Mouse (Mus musculus) frontal cortex, adult 2 months (tissue): ENCODE data around the gene Ankrd39. TPM values are rescaled to one million over a fixed set of nuclear protein-coding genes. Genes with fewer than 3 reads are reported as not detected.

Experiments used
- DNase-seq, 2 experiments: peaks; one replicate each; pipeline ENCODE4 v3.0.0; 2022; ENCODE audit warnings: low spot score in 1 of 2; ENCODE audit errors: extremely low spot score in 1 of 2
- polyA plus RNA-seq: library from polyadenylated mRNA; depleted of rRNA; stranded (reverse); fragments of >200 nt; gene quantifications from 2 replicates; pipeline ENCODE4 v1.2.3, GENCODE M21; 2012

The Ankrd39 gene
- polyA plus RNA-seq, 1 experiment: 17.7 TPM

DNA sequence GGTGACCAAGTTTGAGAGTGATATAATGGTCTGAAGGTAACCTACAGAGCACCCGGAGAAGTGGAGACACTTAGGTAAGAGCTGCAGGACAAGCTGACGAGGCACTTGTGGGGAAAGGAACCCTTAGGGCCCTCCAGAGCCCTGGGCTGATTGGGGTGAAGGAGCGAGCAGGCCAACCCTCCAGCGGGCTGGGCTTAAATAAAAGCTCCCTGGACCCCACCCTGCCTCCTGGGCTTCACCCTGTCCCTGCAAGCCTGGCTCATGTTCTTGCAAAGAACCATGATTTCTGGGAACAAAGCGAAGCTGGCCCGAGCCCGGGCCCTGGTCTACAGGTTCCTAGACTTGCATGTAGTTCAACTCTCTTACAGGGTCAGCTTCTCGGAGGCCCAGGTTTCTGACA is 26.3 kb upstream of the Ankrd39 start:
- no peak for DNase-seq

DNA sequence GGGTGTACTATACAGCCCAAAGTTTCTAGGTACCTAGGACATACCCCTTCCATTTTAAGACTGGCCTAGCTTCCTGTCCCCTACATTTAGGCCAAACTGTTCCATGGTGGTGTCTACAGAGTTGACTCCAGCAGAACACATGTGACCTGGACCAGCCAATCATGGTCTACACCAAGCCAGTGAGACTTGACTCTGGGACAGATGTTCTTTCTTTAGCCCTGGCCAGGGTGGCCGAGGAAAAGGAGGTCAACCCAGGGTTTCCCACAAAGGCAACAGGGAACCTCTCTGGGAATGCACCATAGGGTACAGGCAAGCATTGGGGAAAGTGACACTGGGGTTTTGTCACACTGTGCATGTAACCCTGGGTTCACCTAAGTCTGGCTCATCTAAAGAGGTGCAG is 25.5 kb upstream of the Ankrd39 start:
- no peak for DNase-seq

DNA sequence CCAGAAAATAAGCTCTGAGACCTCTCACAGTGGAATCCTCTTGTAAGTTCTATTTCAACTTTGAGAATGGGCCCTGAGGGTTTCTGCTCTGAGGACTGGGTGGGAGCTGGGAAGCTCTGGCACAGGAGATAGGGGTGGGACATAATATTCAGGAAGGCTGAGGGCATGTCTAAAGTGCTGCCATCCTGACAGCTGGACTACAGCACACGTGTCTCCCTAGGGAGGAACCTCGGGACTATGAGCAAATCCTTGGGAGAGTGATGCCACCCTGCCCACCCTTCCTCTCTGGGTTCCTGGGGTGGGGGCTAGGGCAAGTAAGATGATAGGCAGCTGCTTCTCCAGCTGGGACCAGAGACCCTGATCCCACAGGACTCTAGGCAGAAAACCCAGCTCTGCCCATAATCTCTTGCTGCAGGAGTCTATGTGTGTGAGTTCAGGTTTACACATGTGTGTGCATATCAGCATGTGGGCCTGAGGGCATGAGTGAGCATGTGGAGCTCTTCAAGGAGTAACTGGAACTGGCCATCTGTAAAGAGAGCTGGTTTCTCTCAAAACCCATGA is 25.0 kb upstream of the Ankrd39 start:
- no peak for DNase-seq

DNA sequence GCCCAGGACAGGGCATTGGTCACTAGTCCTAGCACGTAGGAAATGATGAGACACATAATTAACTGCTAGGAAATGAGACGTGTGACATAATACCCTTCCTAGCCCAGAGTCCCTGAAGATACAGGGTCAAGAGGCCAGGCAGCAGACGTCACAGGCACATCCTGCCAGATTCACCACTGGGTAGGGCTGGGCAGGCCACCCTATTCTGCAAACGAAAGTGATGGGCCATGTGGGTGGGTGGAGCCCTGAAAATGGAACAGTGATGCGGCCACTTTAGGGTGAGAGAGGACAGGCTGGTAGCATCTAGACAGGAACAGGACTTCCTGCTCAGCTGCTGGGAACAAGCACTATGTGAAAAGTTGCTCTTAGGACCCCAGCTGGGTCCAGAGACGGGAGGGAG is 24.4 kb upstream of the Ankrd39 start:
- no peak for DNase-seq

DNA sequence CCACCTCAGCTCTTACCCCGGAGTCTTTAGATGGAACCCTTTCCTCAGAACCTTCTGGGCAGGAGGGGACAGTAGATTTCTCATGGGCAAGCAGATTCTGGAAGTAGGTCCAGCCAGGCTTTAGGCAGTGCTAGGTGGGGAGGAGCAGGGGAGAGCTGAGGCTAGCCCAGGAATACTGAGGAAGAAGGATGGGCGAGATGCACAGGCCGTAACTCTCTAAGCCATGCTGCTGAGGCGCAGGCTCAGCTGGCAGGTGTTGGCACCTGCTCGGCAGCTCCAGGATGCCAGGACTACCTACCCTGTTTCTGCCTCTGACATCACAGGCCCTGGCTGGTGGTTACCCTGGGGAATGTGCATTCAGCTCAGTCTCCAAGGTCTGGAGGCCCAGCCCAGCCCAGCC is 23.1 kb upstream of the Ankrd39 start:
- DNase-seq: no peak

DNA sequence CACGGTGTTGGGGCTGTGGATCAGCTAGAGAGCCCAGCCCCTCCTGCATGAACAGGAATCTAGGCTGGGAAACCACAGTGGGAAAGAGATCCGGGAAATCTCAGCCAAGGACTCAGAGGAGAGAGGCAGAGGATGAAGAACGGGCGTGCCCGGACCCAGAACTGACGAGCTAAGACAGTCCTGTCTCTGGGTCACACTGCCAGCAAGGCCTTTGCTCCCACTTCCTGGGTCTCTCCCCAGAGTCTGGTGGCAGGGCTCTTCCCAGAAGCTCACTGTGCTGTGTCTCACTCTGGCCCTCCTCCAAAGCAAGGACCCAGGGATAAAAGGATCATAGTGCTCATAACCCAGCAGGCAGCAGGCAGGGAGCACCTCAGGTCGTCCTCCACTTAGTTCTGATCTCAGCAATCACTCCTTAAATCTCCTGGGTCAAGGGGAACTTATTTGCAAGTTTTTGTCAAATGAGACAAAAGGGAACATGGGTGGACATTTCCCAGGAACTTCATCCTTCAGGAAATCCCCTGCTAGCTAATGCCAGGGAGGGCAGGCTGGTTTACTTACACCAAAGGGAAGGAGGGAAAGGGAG is 22.5 kb upstream of the Ankrd39 start:
- DNase-seq: no peak

DNA sequence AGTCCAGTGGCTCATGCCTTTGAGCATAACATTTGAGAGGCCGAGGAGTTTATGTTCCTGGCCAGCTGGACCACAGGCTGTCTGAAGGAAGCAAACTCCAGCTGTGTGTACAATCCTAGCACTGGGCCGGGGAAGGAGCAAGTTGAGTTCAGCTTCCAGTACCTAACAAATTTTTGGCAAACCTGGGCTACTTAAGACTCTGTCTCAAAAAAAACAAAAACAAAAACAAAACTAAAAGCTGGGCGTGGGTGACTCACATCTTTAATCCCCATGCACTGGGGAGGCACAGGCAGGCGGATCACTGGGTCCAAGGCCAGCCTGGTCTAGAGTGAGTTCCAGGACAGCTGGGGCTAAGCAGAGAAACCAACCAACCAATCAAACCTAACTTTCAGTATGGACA is 21.5 kb upstream of the Ankrd39 start:
- no peak for DNase-seq

DNA sequence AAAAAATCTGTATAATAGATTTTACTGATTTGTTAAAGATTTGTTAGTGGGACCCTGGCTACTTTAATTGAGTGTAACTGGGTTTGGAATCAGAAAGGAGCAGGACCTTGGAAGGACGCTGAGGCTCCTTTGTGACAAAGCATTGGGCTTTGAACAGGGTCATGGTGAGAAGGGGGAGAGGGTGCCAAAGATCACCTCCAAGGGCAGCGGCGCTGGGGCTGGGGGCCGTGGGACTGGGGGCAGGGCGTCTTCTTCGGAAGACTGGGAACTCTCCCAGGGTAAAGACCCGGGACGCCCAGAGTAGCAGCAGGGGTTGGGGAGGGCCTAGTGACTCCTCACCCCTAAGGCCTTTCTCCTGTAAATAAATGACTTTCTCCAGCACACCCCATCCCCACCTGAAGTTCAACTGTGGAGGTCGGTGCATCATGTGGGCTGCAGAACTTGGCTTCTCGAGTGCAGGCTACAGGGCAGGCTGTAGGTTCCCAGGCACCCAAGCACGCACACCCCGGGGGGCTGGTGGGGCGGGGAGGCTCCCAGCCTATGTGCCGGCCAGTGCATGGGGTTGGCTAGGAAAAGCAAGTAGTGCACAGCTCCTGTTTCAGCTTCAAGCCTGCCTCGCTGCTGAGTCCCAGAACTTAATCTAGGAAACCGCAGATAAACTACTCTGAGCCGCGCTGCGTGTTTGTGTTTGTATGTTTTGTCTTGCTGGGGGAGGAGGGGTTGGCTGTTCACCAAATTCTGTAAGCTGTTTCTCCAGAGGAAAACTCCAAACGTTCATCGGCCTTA is 20.8 kb upstream of the Ankrd39 start:
- no peak for DNase-seq

DNA sequence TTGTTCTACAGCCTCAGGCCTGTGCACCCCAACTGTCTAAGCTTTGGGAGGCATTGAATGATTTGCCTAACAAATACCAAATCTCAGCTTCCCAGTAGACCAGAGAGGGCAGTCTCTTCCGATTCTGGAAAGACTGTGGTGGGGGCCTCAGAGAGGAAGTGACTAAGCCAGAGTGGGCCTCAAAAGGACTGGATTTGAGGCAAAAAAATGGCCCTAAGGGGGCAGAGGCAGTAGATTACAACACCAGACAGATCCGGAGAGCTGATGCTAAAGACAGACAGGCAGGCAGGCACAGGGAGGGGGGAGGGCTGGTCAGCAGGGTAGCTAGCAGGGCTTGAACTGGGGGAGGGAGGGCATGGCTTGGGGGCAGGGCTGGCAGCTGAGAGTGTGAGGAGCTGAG is 19.2 kb upstream of the Ankrd39 start:
- DNase-seq: no peak

DNA sequence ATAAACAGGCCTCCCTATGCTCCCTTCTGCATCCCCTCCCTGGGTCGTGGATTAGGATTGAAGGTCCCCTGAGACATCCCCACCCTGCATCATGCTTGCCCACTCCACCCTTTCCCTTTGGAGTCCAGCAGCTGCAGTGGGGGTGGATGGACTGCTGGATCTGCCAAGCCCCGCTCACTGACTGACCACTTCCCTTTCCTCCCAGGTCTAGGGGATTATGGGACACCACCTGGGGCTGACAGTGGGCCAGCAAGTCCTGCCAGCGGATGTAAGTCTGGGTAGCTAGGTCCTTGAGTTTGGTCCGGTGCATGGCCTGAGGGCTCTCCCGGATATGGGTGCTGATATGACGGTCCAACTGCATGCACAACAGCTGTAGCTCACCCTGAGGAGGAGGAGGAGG is 16.9 kb upstream of the Ankrd39 start:
- no peak for DNase-seq

DNA sequence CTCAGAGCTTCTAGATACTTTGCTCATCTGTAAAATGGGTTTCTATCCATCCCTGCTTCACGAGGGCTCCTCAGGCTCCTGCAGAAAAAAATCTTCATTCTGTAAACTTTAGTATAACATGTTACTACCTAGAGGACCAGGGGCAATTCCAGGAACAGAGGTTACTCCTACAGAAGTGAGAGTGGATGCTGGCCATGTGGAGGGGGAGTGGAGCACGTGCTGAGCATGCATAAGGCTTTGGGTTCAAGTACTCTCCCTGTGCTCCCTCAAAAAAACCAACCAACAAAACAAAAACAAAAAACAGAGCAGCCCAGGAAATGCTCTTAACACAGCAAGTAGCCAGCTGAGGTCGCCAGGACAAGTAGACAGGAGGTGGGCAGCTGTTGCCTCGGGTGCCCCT is 16.4 kb upstream of the Ankrd39 start:
- DNase-seq: no peak

DNA sequence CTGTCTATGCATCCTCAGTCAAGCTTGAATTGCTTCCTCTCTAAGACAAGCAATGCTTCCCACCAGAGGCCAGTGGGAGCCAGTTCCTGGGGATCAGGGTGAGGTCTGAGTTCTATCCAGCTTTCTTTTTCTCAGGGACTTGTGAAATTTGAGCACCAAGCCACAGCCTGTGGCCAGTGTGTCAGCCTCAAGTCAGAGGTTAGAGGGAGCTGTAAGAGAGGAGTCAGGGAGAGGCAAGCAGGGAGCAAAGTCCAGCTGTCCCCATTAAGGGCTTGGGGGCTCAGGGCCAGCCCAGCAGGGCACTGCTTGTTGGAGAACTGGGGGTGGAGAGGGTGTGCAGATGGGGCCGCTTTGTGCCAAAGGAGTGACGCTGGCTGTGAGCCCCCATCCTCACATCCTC is 16.0 kb upstream of the Ankrd39 start:
- DNase-seq: no peak

DNA sequence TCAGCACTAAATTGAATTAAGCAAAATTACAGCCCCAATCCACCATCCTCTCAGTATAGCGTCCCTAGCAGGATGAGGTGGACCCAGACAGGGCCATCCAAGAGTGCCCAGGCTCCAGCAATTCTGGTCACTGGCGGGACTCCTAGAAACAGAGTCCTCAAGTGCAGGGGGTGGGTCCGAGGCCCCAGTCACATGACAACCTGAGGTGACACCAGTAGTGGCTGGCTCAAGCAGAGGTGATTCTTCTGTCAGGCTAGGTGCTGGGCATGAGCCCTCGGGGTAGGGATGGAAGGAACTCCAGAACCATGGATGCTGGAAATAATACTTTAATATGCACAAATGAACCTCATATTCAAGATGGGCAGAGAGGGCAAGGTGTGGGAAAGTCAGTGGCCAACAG is 15.1 kb upstream of the Ankrd39 start:
- no peak for DNase-seq

DNA sequence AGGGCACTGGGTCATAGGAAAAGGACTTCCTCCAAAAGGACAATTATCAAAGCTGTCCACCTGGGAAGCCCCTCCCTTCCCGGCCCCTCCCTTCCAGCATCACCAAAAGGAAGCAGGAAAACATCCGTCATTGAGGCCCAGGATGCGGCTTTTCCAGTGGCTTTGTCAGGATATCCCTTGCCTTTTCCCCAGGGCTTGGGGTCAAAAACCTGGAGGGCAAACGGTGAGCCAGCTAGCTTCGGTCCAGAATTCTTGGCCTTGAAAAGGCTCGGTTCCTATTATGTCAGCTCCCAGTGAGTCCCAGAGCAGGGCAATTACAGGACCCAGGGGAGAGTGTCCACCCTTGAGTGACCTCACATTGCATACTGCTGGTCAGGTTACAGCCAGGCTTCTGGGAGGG is 13.7 kb upstream of the Ankrd39 start:
- no peak for DNase-seq

DNA sequence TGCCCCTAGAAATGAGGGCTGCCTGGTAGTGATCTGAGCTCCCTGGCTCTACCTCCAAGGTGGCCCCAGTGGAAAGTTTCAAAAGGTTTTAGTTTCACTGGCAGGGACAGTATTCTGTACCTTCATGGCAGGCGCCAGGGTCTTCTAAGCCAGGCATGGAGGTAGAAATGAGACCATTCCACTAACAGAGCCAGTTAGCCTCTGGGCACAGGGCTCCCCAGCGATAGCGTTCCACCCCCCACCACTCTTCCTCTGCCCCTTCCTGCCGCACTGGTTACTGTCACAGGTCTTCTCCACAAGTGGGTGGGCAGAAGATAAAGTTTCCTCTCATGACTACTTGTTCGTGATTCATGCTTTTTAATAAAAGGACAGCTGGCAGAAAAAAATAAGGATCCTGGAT is 12.6 kb upstream of the Ankrd39 start:
- no peak for DNase-seq

DNA sequence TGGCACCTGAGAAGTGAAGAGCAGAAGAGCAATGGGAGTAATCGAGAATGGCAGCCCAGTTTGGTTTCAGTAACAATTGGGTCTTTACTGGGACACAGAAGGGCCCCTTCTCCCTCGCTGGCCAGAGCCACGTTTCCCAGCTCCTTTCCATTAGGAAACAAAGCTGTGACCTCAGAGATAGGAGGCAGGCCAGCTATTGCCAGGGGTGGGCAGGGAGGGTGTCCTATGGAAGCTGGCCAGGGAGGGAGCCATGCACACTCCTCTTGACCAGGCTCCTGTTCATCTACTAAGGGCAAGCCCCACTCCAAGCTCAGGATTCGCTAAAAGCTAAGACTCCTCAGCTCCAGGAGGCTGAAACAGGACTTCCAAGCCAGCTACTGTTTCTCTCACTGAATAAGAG is 12.0 kb upstream of the Ankrd39 start:
- DNase-seq: no peak

DNA sequence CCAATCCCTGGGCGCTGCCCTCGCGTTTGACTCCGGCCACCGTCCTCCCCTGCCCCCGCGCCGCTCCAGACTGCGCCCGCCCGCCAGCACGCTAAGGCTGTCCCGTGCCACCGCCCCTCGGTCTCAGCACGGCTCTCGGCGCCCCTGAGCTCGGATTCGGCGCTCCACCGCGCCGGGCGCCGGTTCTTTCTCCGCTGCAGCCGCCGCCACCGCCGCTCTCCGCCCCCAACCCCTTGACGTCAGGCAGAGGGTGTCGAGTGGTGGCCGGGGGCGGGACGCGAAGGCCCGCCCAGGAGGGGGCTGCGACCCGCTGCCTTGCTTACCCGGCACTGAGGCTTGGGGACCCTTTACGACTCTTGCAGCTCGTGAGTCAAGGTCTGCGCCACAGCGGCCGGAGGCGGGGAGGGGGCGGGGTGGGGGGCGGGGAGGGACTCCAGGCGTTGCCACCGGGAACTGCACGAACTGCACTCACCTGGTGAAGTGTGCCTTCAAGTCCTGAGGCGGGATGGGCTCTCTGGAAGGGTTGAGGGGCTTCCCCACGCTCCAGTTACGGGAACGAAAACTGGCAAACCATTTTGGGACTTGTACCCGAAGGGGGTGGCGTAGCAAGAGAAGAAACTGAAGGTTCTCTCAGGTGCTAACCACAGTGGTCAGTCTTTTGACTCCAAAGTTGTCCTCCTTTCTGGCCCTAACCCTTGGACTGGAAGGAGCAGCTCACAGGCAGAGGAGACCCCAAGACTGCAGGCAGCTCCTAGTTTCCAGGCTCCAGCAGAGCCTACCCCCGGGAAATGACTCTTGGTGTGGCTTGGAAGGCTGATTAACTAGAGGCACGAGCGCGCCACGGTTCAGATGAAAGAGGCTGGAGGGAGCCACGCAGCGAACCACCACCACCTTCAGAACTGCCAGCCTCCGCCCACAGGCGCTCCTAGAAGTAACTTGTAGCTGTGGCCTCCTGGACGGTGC is 11.1 kb upstream of the Ankrd39 start, which contains the start of gene Sema4c:
Gene Sema4c, minus strand, starts transcription at position 319 of the 963 bp plus-strand sequence.
- DNase-seq: peak in 1 of 2 experiments; percentile 74

DNA sequence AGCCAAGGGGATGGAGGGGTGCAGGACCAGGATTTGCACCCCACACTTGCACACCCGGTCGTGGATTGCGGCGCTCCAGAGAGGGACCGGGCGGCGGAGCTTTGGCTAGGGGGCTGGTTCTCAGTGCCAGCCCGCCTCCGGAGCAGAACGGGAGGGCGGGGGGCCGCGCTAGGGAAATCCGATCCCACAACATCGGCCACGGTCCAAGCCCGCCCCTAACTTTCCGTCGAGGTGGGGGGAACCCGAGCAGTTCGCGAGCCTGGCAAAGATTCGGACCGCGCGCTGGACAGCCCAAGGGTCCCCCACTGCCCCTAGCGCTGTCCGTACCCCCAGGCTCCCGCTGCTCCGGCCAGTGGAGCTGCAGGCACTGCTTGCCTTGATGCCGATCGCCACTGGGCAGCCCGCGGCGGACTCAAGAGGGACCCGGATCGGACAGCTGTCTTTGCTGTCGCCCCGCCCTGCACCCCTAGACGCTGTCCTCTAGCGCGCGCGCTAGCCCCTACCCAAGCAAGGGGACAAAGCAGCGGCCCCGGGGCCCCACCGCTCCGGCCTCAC is 10.3 kb upstream of the Ankrd39 start:
- peak in 1 of 2 experiments; percentile 71 for DNase-seq

DNA sequence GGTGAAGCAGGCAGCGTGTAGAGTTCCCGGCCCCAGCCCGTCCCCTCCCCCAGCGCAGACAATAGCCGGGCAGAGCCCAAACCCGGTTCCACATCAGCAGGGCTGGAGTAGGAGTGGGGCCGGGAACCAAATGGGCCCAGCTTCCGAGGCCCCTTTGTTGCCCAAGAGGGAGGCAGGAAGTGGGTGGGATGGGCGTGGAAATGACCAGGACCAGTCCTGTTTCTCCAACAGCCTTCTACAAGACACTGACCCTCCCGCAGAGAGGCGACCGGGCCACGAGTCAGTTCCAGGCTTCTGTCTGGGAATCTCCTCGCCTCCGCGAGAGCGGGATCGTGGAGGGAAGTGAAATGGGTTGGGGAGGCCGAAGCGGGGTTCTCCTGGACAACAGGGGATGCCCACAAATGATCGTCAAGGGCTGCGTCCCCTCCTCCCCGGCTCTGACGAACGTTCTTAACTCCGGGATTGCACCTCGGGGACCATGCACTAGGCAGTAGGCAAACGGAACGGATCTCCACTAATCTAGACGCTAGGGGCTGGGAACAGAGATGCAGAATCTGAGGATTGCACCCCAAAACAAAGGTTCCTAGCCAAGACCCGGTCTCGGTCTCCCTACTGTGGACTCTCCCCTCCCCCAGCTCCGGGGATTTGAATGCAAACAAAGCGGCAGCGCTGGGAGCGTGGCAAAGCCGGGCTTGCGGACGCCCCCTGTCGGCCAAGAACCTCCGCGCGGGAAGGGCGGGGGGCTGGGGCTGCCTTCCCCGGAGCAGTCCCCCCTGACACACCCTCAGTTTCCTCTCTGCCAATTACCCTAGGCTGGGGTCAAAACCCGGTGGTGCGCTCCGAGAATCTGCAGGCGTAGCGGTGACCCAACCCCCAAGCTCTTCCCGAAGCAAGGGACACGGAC is 9.6 kb upstream of the Ankrd39 start:
- DNase-seq: peak; percentile 73 to 96
